Mouse (Mus musculus) midbrain, embryonic 13.5 days (tissue): Measurements from ENCODE around the gene Wdr31. TPM values are rescaled to one million over a fixed set of nuclear protein-coding genes. Genes with fewer than 3 reads are reported as not detected.

Source experiments
- ATAC-seq: fragments of 200-750 bp; cut with Nextera tagmentation; 2 replicates; pipeline ENCODE4 v1.8.0; 2017; ENCODE audit warnings: mild to moderate bottlenecking, moderate TSS enrichment, moderate library complexity
- H3K27ac ChIP-seq: fragments of 300-500 bp; sonication (generic); 2 replicates; pipeline ENCODE4 v1.5.1; 2015; ENCODE audit warnings: inconsistent platforms, mild to moderate bottlenecking, moderate library complexity
- H3K27me3 ChIP-seq: fragments of 300-500 bp; sonication (generic); 2 replicates; pipeline ENCODE4 v1.6.1; 2015; ENCODE audit warnings: mild to moderate bottlenecking, inconsistent platforms
- H3K36me3 ChIP-seq: fragments of 300-500 bp; sonication (generic); 2 replicates; pipeline ENCODE4 v1.6.1; 2015; ENCODE audit warnings: mild to moderate bottlenecking, inconsistent platforms
- H3K4me1 ChIP-seq: fragments of 300-500 bp; sonication (generic); replicated peaks from 2 replicates; pipeline ENCODE4 v1.6.1; 2015; ENCODE audit warnings: inconsistent platforms
- H3K4me2 ChIP-seq: fragments of 300-500 bp; sonication (generic); replicated peaks from 2 replicates; pipeline ENCODE4 v1.6.1; 2015; ENCODE audit warnings: moderate library complexity, mild to moderate bottlenecking, inconsistent platforms
- H3K4me3 ChIP-seq: fragments of 300-500 bp; sonication (generic); replicated peaks from 2 replicates; pipeline ENCODE4 v1.5.1; 2015; ENCODE audit warnings: mild to moderate bottlenecking, inconsistent platforms
- H3K9ac ChIP-seq: fragments of 300-500 bp; sonication (generic); replicated peaks from 2 replicates; pipeline ENCODE4 v1.6.1; 2015; ENCODE audit warnings: mild to moderate bottlenecking, inconsistent platforms
- H3K9me3 ChIP-seq: fragments of 300-500 bp; sonication (generic); 2 replicates; pipeline ENCODE4 v1.6.1; 2016; ENCODE audit warnings: mild to moderate bottlenecking, inconsistent platforms
- WGBS: fragments of 180-500 bp; shearing (Covaris S2); methylation state at CpG from one replicate; pipeline ENCODE4 v1.1.7; 2015; 5-methylcytosine and 5-hydroxymethylcytosine counted together
- polyA plus RNA-seq: library from polyadenylated mRNA; unstranded; fragments of >200 nt; fragmentation: Nextera tagmentation; extraction: Ambion mirVana; gene quantifications from 2 replicates; pipeline ENCODE4 v1.2.1, GENCODE M21; 2015

The Wdr31 gene
- polyA plus RNA-seq, 1 experiment from 2014 or later: 10.8 TPM

- WGBS: 93% methylated on average over 11 of the region's 11 CpGs
- Histone ChIP-seq H3K4me2 (no peak overlapping the region), H3K9ac (no peak overlapping the region), H3K27ac (no peak overlapping the region), H3K9me3 (no peaks in the 10 kb centered on the region), H3K4me3 (no peak overlapping the region), H3K36me3 (peaks cover 68% of the 10 kb centered on the region), H3K4me1 (no peaks in the 10 kb centered on the region), H3K27me3 (no peaks in the 10 kb centered on the region)
- ATAC-seq: no peak
These were observed 39.2 kb upstream of the Wdr31 start for GRCm38 (mm10) chr4:62509946-62510345.

GRCm38 (mm10) chr4:62508839-62509238 is 38.1 kb upstream of the Wdr31 start:
- 96% methylated on average over 5 of the region's 5 CpGs for WGBS
- peaks cover 67% of the 10 kb centered on the region for H3K36me3 ChIP-seq
- no peak for ATAC-seq

GRCm38 (mm10) chr4:62506798-62507197 is 36.1 kb upstream of the Wdr31 start:
- Histone ChIP-seq H3K4me1 (peaks cover 3% of the 10 kb centered on the region; the same call in 1 of the 2 replicates), H3K9ac (no peak overlapping the region), H3K9me3 (no peaks in the 10 kb centered on the region), H3K4me2 (no peak overlapping the region), H3K27me3 (no peaks in the 10 kb centered on the region), H3K4me3 (no peak overlapping the region), H3K36me3 (peaks cover 46% of the 10 kb centered on the region), H3K27ac (no peak overlapping the region)
- WGBS: 82% methylated on average over 2 of the region's 2 CpGs
- ATAC-seq: no peak

More at GRCm38 (mm10) chr4:62508839-62509238, 38.1 kb upstream of the Wdr31 start:
- Histone ChIP-seq H3K27me3 (no peaks in the 10 kb centered on the region), H3K27ac (no peak overlapping the region), H3K4me2 (no peak overlapping the region), H3K9me3 (no peaks in the 10 kb centered on the region), H3K9ac (no peak overlapping the region), H3K4me1 (no peaks in the 10 kb centered on the region), H3K4me3 (no peak overlapping the region)

- Histone ChIP-seq H3K9ac (no peak overlapping the region), H3K36me3 (peaks cover 38% of the 10 kb centered on the region), H3K4me3 (no peak overlapping the region), H3K9me3 (no peaks in the 10 kb centered on the region), H3K4me1 (peaks cover 9% of the 10 kb centered on the region), H3K27me3 (no peaks in the 10 kb centered on the region), H3K4me2 (no peak overlapping the region), H3K27ac (no peak overlapping the region)
- WGBS: 85% methylated on average over 3 of the region's 3 CpGs
- ATAC-seq: no peak
These were observed 35.3 kb upstream of the Wdr31 start for GRCm38 (mm10) chr4:62505991-62506390.

GRCm38 (mm10) chr4:62503374-62503970 is 32.8 kb upstream of the Wdr31 start, which contains the start of gene Hdhd3:
Gene Hdhd3, minus strand, starts transcription at chr4:62503467.
- Histone ChIP-seq H3K9me3 (no peaks in the 10 kb centered on the region), H3K27ac (peak within 1 kb of the TSS; percentile 53; the same call in 1 of the 2 replicates), H3K9ac (peak within 1 kb of the TSS; percentile 87), H3K36me3 (peaks cover 25% of the 10 kb centered on the region), H3K4me1 (peaks cover 12% of the 10 kb centered on the region), H3K27me3 (no peaks in the 10 kb centered on the region), H3K4me3 (peak within 1 kb of the TSS; percentile 85), H3K4me2 (peak within 1 kb of the TSS; percentile 71)
- 77% methylated on average over 3 of the region's 3 CpGs for WGBS
- no peak for ATAC-seq

- WGBS: 86% methylated on average over 7 of the region's 7 CpGs
- ATAC-seq: no peak
- no peak overlapping the region for H3K9ac ChIP-seq
- no peaks in the 10 kb centered on the region for H3K27me3 ChIP-seq
- H3K27ac ChIP-seq: no peak overlapping the region
- no peak overlapping the region for H3K4me3 ChIP-seq
- no peaks in the 10 kb centered on the region for H3K9me3 ChIP-seq
- H3K4me1 ChIP-seq: peaks cover 12% of the 10 kb centered on the region
- no peak overlapping the region for H3K4me2 ChIP-seq
- H3K36me3 ChIP-seq: peaks cover 25% of the 10 kb centered on the region
These were observed 32.3 kb upstream of the Wdr31 start for GRCm38 (mm10) chr4:62502969-62503368.

GRCm38 (mm10) chr4:62501964-62502732 is 31.5 kb upstream of the Wdr31 start:
- peak overlapping the region; percentile 53; the same call in 1 of the 2 replicates for H3K27ac ChIP-seq
- no peaks in the 10 kb centered on the region for H3K27me3 ChIP-seq
- peaks cover 25% of the 10 kb centered on the region for H3K36me3 ChIP-seq
- H3K4me1 ChIP-seq: peaks cover 12% of the 10 kb centered on the region
- ATAC-seq: peak; percentile 98
- H3K9me3 ChIP-seq: no peaks in the 10 kb centered on the region
- H3K4me3 ChIP-seq: peak overlapping the region; percentile 85
- WGBS: 1% methylated on average over 38 of the region's 38 CpGs
- peak overlapping the region; percentile 71 for H3K4me2 ChIP-seq
- H3K9ac ChIP-seq: peak overlapping the region; percentile 87

GRCm38 (mm10) chr4:62501534-62501933 is 30.8 kb upstream of the Wdr31 start:
- peaks cover 12% of the 10 kb centered on the region for H3K4me1 ChIP-seq
- peak; percentile 18; the same call in 1 of the 2 replicates for ATAC-seq
- no peaks in the 10 kb centered on the region for H3K9me3 ChIP-seq
- H3K27ac ChIP-seq: 0 out of 2 replicates have a peak overlapping the region, but pooled peaks have one; percentile 53
- H3K9ac ChIP-seq: peak overlapping the region; percentile 87
- H3K27me3 ChIP-seq: no peaks in the 10 kb centered on the region
- peaks cover 30% of the 10 kb centered on the region for H3K36me3 ChIP-seq
- H3K4me2 ChIP-seq: peak overlapping the region; percentile 71
- peak overlapping the region; percentile 85 for H3K4me3 ChIP-seq
- 3% methylated on average over 7 of the region's 7 CpGs for WGBS

- H3K4me2 ChIP-seq: peak overlapping the region; percentile 71; the same call in 1 of the 2 replicates
- H3K9me3 ChIP-seq: no peaks in the 10 kb centered on the region
- H3K9ac ChIP-seq: no peak overlapping the region
- ATAC-seq: no peak
- H3K36me3 ChIP-seq: peaks cover 33% of the 10 kb centered on the region
- peaks cover 12% of the 10 kb centered on the region for H3K4me1 ChIP-seq
- no peak overlapping the region for H3K27ac ChIP-seq
- no peak overlapping the region for H3K4me3 ChIP-seq
- WGBS: 90% methylated on average over 4 of the region's 4 CpGs
- H3K27me3 ChIP-seq: no peaks in the 10 kb centered on the region
These were observed 30.1 kb upstream of the Wdr31 start for GRCm38 (mm10) chr4:62500799-62501198.

GRCm38 (mm10) chr4:62496815-62497214 is 26.1 kb upstream of the Wdr31 start:
- ATAC-seq: no peak
- Histone ChIP-seq H3K27ac (no peak overlapping the region), H3K4me3 (no peak overlapping the region), H3K4me2 (no peak overlapping the region), H3K9me3 (no peaks in the 10 kb centered on the region), H3K9ac (no peak overlapping the region), H3K36me3 (peaks cover 33% of the 10 kb centered on the region), H3K27me3 (no peaks in the 10 kb centered on the region), H3K4me1 (peaks cover 8% of the 10 kb centered on the region)
- WGBS: 80% methylated on average over 8 of the region's 8 CpGs

- Histone ChIP-seq H3K9ac (no peak overlapping the region), H3K27me3 (no peaks in the 10 kb centered on the region), H3K4me1 (peaks cover 2% of the 10 kb centered on the region), H3K27ac (no peak overlapping the region), H3K9me3 (no peaks in the 10 kb centered on the region), H3K4me3 (no peak overlapping the region), H3K4me2 (no peak overlapping the region), H3K36me3 (peaks cover 33% of the 10 kb centered on the region)
- WGBS: 84% methylated on average over 8 of the region's 8 CpGs
- no peak for ATAC-seq
These were observed 25.2 kb upstream of the Wdr31 start for GRCm38 (mm10) chr4:62495946-62496345.

- no peaks in the 10 kb centered on the region for H3K9me3 ChIP-seq
- ATAC-seq: no peak
- H3K27ac ChIP-seq: no peak overlapping the region
- no peak overlapping the region for H3K4me2 ChIP-seq
- no peak overlapping the region for H3K9ac ChIP-seq
- no peaks in the 10 kb centered on the region for H3K27me3 ChIP-seq
- H3K4me3 ChIP-seq: no peak overlapping the region
- no peaks in the 10 kb centered on the region for H3K4me1 ChIP-seq
- WGBS: 69% methylated on average over 9 of the region's 9 CpGs
- H3K36me3 ChIP-seq: peaks cover 29% of the 10 kb centered on the region
These were observed 23.5 kb upstream of the Wdr31 start for GRCm38 (mm10) chr4:62494230-62494629.
